Mouse (Mus musculus) liver, embryonic 11.5 days (tissue): Measurements from ENCODE around the gene Cdk2ap2. TPM values are rescaled to one million over a fixed set of nuclear protein-coding genes. Genes with fewer than 3 reads are reported as not detected.
A peak's percentile ranks its signal among the peaks of the same experiment; 100 is the strongest.

ENCODE experiments used
- ATAC-seq: fragments of 200-750 bp; cut with Nextera tagmentation; replicated peaks from 2 replicates; pipeline ENCODE4 v1.8.0; 2017; ENCODE audit warnings: moderate number of reproducible peaks, mild to moderate bottlenecking, moderate TSS enrichment, moderate library complexity; ENCODE audit not compliant: low FRiP score
- DNase-seq: peaks from one replicate; pipeline ENCODE4 v3.0.0-alpha.2; 2017; ENCODE audit warnings: low spot score
- H3K27ac ChIP-seq: fragments of 300-500 bp; sonication (generic); 2 replicates; pipeline ENCODE4 v1.5.1; 2014; ENCODE audit warnings: mild to moderate bottlenecking, low read depth, low read length, control low read depth
- H3K27me3 ChIP-seq: fragments of 300-500 bp; sonication (generic); replicated peaks from 2 replicates; pipeline ENCODE4 v1.6.1; 2014; ENCODE audit warnings: low read length, mixed read lengths; ENCODE audit not compliant: control insufficient read depth, insufficient read depth
- H3K36me3 ChIP-seq: fragments of 300-500 bp; sonication (generic); 2 replicates; pipeline ENCODE4 v1.6.1; 2014; ENCODE audit warnings: mild to moderate bottlenecking, low read length, moderate library complexity, mixed read lengths; ENCODE audit not compliant: control insufficient read depth, insufficient read depth
- H3K4me1 ChIP-seq: fragments of 300-500 bp; sonication (generic); replicated peaks from 2 replicates; pipeline ENCODE4 v1.6.1; 2014; ENCODE audit warnings: low read length, mixed read lengths; ENCODE audit not compliant: control insufficient read depth, insufficient read depth
- H3K4me2 ChIP-seq: fragments of 300-500 bp; sonication (generic); 2 replicates; pipeline ENCODE4 v1.6.1; 2014; ENCODE audit warnings: mild to moderate bottlenecking, control low read depth, moderate library complexity
- H3K4me3 ChIP-seq: fragments of 300-500 bp; sonication (generic); 2 replicates; pipeline ENCODE4 v1.5.1; 2014; ENCODE audit warnings: low read depth, low read length, control low read depth
- H3K9ac ChIP-seq: fragments of 300-500 bp; sonication (generic); 2 replicates; pipeline ENCODE4 v1.6.1; 2014; ENCODE audit warnings: low read depth, low read length, control low read depth
- H3K9me3 ChIP-seq: fragments of 300-500 bp; sonication (generic); 2 replicates; pipeline ENCODE4 v1.6.1; 2016; ENCODE audit warnings: low read length, inconsistent platforms, mixed read lengths; ENCODE audit not compliant: control insufficient read depth
- WGBS: fragments of 180-500 bp; shearing (Covaris S2); extraction: QIAGEN DNeasy Blood & Tissue Kit; methylation state at CpG from one replicate; pipeline ENCODE4 v1.1.7; 2014; 5-methylcytosine and 5-hydroxymethylcytosine counted together
- polyA plus RNA-seq: library from polyadenylated mRNA; unstranded; fragments of >200 nt; fragmentation: Nextera tagmentation; extraction: Ambion mirVana; gene quantifications from 2 replicates; pipeline ENCODE4 v1.2.1, GENCODE M21; 2014

Gene Cdk2ap2
- polyA plus RNA-seq, 1 experiment from 2014 or later, result 135 TPM

GRCm38 (mm10) chr19:4072706-4073424 is 24.1 kb upstream of the Cdk2ap2 start:
- Histone ChIP-seq H3K4me1 (0 out of 2 replicates have a peak, but pooled peaks cover 3% of the 10 kb centered on the region), H3K9ac (no peak overlapping the region), H3K9me3 (no peaks in the 10 kb centered on the region), H3K4me2 (no peak overlapping the region), H3K27ac (no peak overlapping the region), H3K4me3 (no peak overlapping the region), H3K36me3 (no peaks in the 10 kb centered on the region), H3K27me3 (no peaks in the 10 kb centered on the region)
- ATAC-seq, result no peak
- no peak for DNase-seq
- WGBS, result 77% methylated on average over 6 of the region's 6 CpGs

GRCm38 (mm10) chr19:4075531-4075930 is 21.5 kb upstream of the Cdk2ap2 start:
- H3K4me1 ChIP-seq, result peaks cover 3% of the 10 kb centered on the region
- H3K27ac ChIP-seq, result no peak overlapping the region
- WGBS, result 85% methylated on average over 1 of the region's 1 CpGs
- DNase-seq (no peak), ATAC-seq (no peak)
- H3K36me3 ChIP-seq, result no peaks in the 10 kb centered on the region
- no peak overlapping the region for H3K4me2 ChIP-seq
- no peaks in the 10 kb centered on the region for H3K27me3 ChIP-seq
- H3K9ac ChIP-seq, result no peak overlapping the region
- no peaks in the 10 kb centered on the region for H3K9me3 ChIP-seq
- no peak overlapping the region for H3K4me3 ChIP-seq

- Histone ChIP-seq H3K36me3 (no peaks in the 10 kb centered on the region), H3K27me3 (peaks cover 7% of the 10 kb centered on the region; the same call in 1 of the 2 replicates), H3K4me2 (no peak overlapping the region), H3K4me1 (peaks cover 16% of the 10 kb centered on the region), H3K27ac (no peak overlapping the region), H3K4me3 (no peak overlapping the region), H3K9ac (no peak overlapping the region), H3K9me3 (no peaks in the 10 kb centered on the region)
- WGBS, result 71% methylated on average over 1 of the region's 1 CpGs
- ATAC-seq (0 out of 2 replicates have a peak, but pooled peaks have one; percentile 19), DNase-seq (no peak)
These were observed 17.4 kb upstream of the Cdk2ap2 start for GRCm38 (mm10) chr19:4079594-4079993.

DNA sequence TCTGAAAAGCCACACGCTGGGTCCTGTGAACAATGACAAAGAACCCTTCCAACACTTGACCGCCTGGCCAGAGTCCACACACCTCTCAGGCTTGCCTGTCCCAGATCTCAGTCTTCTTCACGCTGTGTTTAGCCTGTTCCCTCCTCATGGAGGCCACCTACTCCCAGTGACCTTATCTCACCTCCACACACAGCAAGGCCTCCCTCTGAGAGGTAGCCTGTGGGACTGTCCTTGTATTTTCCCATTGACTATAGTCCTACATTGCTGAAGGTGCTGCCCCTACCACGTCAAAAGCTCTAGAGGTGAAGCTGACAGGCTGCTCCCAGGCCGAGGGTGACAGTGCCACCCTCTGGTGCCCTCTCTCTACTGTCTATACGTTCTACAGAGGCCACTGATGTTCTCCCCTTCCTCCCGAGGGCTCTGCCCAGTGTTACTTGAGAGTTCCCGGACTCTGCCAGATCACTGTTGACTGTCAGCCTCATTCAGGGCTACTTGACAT is 16.4 kb upstream of the Cdk2ap2 start:
- ATAC-seq, result peak; percentile 86
- Histone ChIP-seq H3K4me3 (no peak overlapping the region), H3K4me2 (peak overlapping the region; percentile 17; the same call in 1 of the 2 replicates), H3K27me3 (peaks cover 7% of the 10 kb centered on the region; the same call in 1 of the 2 replicates), H3K4me1 (peaks cover 16% of the 10 kb centered on the region), H3K36me3 (no peaks in the 10 kb centered on the region), H3K9me3 (no peaks in the 10 kb centered on the region), H3K9ac (no peak overlapping the region), H3K27ac (no peak overlapping the region; the same call in 1 of the 2 replicates)
- DNase-seq, result no peak
- WGBS, result 48% methylated on average over 8 of the region's 8 CpGs

GRCm38 (mm10) chr19:4081394-4081793 is 15.6 kb upstream of the Cdk2ap2 start, which contains the start of gene Cabp2:
Gene Cabp2 (plus strand): TSS chr19:4081578.
- H3K4me1 ChIP-seq, result peaks cover 16% of the 10 kb centered on the region
- H3K4me3 ChIP-seq, result no peak within 1 kb of the TSS
- H3K36me3 ChIP-seq, result no peaks in the 10 kb centered on the region
- H3K27me3 ChIP-seq, result peaks cover 7% of the 10 kb centered on the region; the same call in 1 of the 2 replicates
- WGBS, result 76% methylated on average over 3 of the region's 3 CpGs
- no peak for DNase-seq
- H3K4me2 ChIP-seq, result peak within 1 kb of the TSS; percentile 17; the same call in 1 of the 2 replicates
- ATAC-seq, result no peak
- H3K9ac ChIP-seq, result no peak within 1 kb of the TSS
- H3K27ac ChIP-seq, result no peak within 1 kb of the TSS; the same call in 1 of the 2 replicates
- no peaks in the 10 kb centered on the region for H3K9me3 ChIP-seq

DNA sequence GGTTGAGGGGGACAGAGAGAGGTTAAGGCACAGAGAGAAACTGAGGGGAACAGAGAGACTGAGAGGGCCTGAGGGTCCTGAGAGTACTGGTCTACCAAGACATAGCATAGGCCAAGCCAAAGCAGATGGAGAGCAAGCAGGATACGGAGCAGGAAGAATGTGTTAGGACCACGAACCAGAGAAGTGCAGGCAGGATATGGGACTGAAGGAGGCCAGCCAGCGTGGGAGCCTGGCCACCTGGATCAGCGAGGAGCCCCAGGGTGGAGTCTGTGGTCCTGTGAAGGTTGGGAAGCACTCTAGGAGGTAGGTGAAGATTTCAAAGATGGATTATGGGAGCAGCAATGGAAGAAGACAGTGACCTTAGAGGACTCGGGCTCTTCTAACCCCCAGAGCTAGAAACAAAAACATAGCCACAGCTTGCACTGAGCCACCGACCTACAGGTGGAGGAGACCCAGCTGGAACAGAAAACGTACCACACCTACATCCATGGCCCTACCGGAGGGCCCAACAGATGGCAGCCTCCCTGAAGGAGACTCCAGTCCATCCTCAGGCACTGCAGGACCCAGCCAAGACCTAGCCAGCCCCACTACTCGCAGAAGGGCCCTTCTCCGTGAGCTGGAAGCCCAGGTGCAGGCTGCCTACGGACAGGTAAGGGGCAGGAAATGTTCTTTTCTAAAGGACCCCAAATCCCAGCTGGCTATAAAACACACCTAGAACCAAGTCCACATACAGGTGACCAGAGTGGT is 14.6 kb upstream of the Cdk2ap2 start:
- WGBS, result 70% methylated on average over 11 of the region's 11 CpGs
- no peaks in the 10 kb centered on the region for H3K9me3 ChIP-seq
- DNase-seq, result no peak
- no peak overlapping the region for H3K9ac ChIP-seq
- ATAC-seq, result no peak
- H3K4me1 ChIP-seq, result peaks cover 16% of the 10 kb centered on the region
- no peaks in the 10 kb centered on the region for H3K36me3 ChIP-seq
- no peak overlapping the region for H3K27ac ChIP-seq
- H3K4me2 ChIP-seq, result no peak overlapping the region
- peaks cover 7% of the 10 kb centered on the region; the same call in 1 of the 2 replicates for H3K27me3 ChIP-seq
- H3K4me3 ChIP-seq, result no peak overlapping the region

GRCm38 (mm10) chr19:4083316-4083715 is 13.7 kb upstream of the Cdk2ap2 start:
- H3K27me3 ChIP-seq, result peaks cover 7% of the 10 kb centered on the region; the same call in 1 of the 2 replicates
- H3K4me2 ChIP-seq, result no peak overlapping the region
- DNase-seq (no peak), ATAC-seq (no peak)
- 78% methylated on average over 7 of the region's 7 CpGs for WGBS
- H3K4me3 ChIP-seq, result no peak overlapping the region
- peaks cover 16% of the 10 kb centered on the region for H3K4me1 ChIP-seq
- no peaks in the 10 kb centered on the region for H3K36me3 ChIP-seq
- no peak overlapping the region for H3K9ac ChIP-seq
- H3K9me3 ChIP-seq, result no peaks in the 10 kb centered on the region
- H3K27ac ChIP-seq, result no peak overlapping the region

DNA sequence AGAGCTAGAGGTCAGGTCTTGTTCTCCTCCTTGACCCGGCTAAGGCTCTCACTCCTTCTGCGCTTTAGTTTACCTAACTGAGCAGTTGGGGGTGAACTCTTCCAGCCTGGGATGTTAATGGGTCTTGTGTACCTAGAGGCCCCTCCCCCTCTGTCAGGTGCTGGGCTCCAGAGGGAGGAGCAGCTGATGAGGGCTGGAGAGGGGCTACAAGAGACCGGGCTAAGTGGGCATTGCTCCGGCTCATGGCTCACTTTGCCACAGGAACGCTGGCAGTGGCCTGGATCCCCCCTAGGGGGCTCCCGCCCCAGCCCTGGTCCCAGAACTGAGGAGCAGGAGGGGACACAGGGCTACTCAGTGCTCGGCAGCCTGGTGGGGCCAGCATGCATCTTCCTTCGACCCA is 13.2 kb upstream of the Cdk2ap2 start:
- DNase-seq (no peak), ATAC-seq (no peak)
- Histone ChIP-seq H3K9me3 (no peaks in the 10 kb centered on the region), H3K27ac (no peak overlapping the region), H3K36me3 (no peaks in the 10 kb centered on the region), H3K27me3 (peaks cover 7% of the 10 kb centered on the region; the same call in 1 of the 2 replicates), H3K4me3 (no peak overlapping the region), H3K4me1 (peaks cover 16% of the 10 kb centered on the region), H3K9ac (no peak overlapping the region), H3K4me2 (no peak overlapping the region)
- 26% methylated on average over 8 of the region's 8 CpGs for WGBS
